Mouse (Mus musculus): ENCODE results near the gene Zbtb8a. TPM values are rescaled to one million over a fixed set of nuclear protein-coding genes. Genes with fewer than 3 reads are reported as not detected.

The Zbtb8a gene
- polyA plus RNA-seq, 1 experiment from 2014 or later: 8.3 TPM

- Histone ChIP-seq H3K36me3 (ENCODE audit: control insufficient read depth, insufficient read depth, low read length) (peaks cover 38% of the 10 kb centered on the region), H3K4me1 (replicated peaks; ENCODE audit: control insufficient read depth, insufficient read depth, low read length) (no peaks in the 10 kb centered on the region), H3K9ac (ENCODE audit: low read length) (no peak overlapping the region), H3K4me3 (ENCODE audit: low read depth, low read length) (no peak overlapping the region), H3K27me3 (ENCODE audit: control insufficient read depth, insufficient read depth, low read length) (no peaks in the 10 kb centered on the region), H3K9me3 (ENCODE audit: control insufficient read depth, low read length) (no peaks in the 10 kb centered on the region), H3K27ac (ENCODE audit: low read depth, low read length) (no peak overlapping the region), H3K4me2 (ENCODE audit: low read depth, low read length, severe bottlenecking) (no peak overlapping the region)
- ATAC-seq (replicated peaks; ENCODE audit: low FRiP score): no peak
- WGBS: 91% methylated on average over 3 of the region's 3 CpGs
- DNase-seq (ENCODE audit: low spot score): no peak
Observed at GRCm38 (mm10) chr4:129313886-129314285, 64.0 kb downstream of the Zbtb8a start.

- no peaks in the 10 kb centered on the region for H3K4me1 ChIP-seq (replicated peaks; ENCODE audit: control insufficient read depth, insufficient read depth, low read length)
- no peak overlapping the region for H3K4me3 ChIP-seq (ENCODE audit: low read depth, low read length)
- H3K36me3 ChIP-seq (ENCODE audit: control insufficient read depth, insufficient read depth, low read length): peaks cover 20% of the 10 kb centered on the region
- DNase-seq (ENCODE audit: low spot score) (no peak), ATAC-seq (replicated peaks; ENCODE audit: low FRiP score) (no peak)
- no peak overlapping the region for H3K27ac ChIP-seq (ENCODE audit: low read depth, low read length)
- no peak overlapping the region for H3K9ac ChIP-seq (ENCODE audit: low read length)
- no peaks in the 10 kb centered on the region for H3K9me3 ChIP-seq (ENCODE audit: control insufficient read depth, low read length)
- no peaks in the 10 kb centered on the region for H3K27me3 ChIP-seq (ENCODE audit: control insufficient read depth, insufficient read depth, low read length)
- WGBS: 90% methylated on average over 1 of the region's 1 CpGs
- H3K4me2 ChIP-seq (ENCODE audit: low read depth, low read length, severe bottlenecking): no peak overlapping the region
Observed at GRCm38 (mm10) chr4:129307936-129308335, 70.0 kb downstream of the Zbtb8a start.

- no peaks in the 10 kb centered on the region for H3K27me3 ChIP-seq (ENCODE audit: control insufficient read depth, insufficient read depth, low read length)
- H3K9ac ChIP-seq (ENCODE audit: low read length): no peak overlapping the region
- peaks cover 11% of the 10 kb centered on the region; the same call in 1 of the 2 replicates for H3K36me3 ChIP-seq (ENCODE audit: control insufficient read depth, insufficient read depth, low read length)
- ATAC-seq (replicated peaks; ENCODE audit: low FRiP score) (no peak), DNase-seq (ENCODE audit: low spot score) (no peak)
- no peaks in the 10 kb centered on the region for H3K4me1 ChIP-seq (replicated peaks; ENCODE audit: control insufficient read depth, insufficient read depth, low read length)
- no peak overlapping the region for H3K4me2 ChIP-seq (ENCODE audit: low read depth, low read length, severe bottlenecking)
- no peak overlapping the region for H3K27ac ChIP-seq (ENCODE audit: low read depth, low read length)
- WGBS: 84% methylated on average over 1 of the region's 1 CpGs
- no peak overlapping the region for H3K4me3 ChIP-seq (ENCODE audit: low read depth, low read length)
- H3K9me3 ChIP-seq (ENCODE audit: control insufficient read depth, low read length): no peaks in the 10 kb centered on the region
Observed at GRCm38 (mm10) chr4:129304306-129304705, 73.6 kb downstream of the Zbtb8a start.

- no peaks in the 10 kb centered on the region for H3K27me3 ChIP-seq (ENCODE audit: control insufficient read depth, insufficient read depth, low read length)
- ATAC-seq (replicated peaks; ENCODE audit: low FRiP score): no peak
Observed at GRCm38 (mm10) chr4:129303816-129304215, 74.1 kb downstream of the Zbtb8a start.

More at GRCm38 (mm10) chr4:129303816-129304215, 74.1 kb downstream of the Zbtb8a start:
- H3K27ac ChIP-seq (ENCODE audit: low read depth, low read length): no peak overlapping the region
- no peak for DNase-seq (ENCODE audit: low spot score)
- H3K4me1 ChIP-seq (replicated peaks; ENCODE audit: control insufficient read depth, insufficient read depth, low read length): no peaks in the 10 kb centered on the region; the same call in 1 of the 2 replicates
- H3K9ac ChIP-seq (ENCODE audit: low read length): no peak overlapping the region
- H3K9me3 ChIP-seq (ENCODE audit: control insufficient read depth, low read length): no peaks in the 10 kb centered on the region
- no peak overlapping the region for H3K4me2 ChIP-seq (ENCODE audit: low read depth, low read length, severe bottlenecking)
- H3K4me3 ChIP-seq (ENCODE audit: low read depth, low read length): no peak overlapping the region
- peaks cover 11% of the 10 kb centered on the region; the same call in 1 of the 2 replicates for H3K36me3 ChIP-seq (ENCODE audit: control insufficient read depth, insufficient read depth, low read length)
- WGBS: 87% methylated on average over 9 of the region's 9 CpGs

Other genes starting within 250 kb of the Zbtb8a start
- gene Fndc5, start 241.1 kb downstream of the Zbtb8a start, polyA plus RNA-seq (2014; fragmentation: Nextera tagmentation; extraction: Ambion mirVana): 0.63 and 1.4 TPM in 2 replicates
- 25.4 and 30.7 TPM in 2 replicates for gene S100pbp, start 188.4 kb downstream of the Zbtb8a start, polyA plus RNA-seq (2014; fragmentation: Nextera tagmentation; extraction: Ambion mirVana)
- 113 and 118 TPM in 2 replicates for gene Yars, start 188.4 kb downstream of the Zbtb8a start, polyA plus RNA-seq (2014; fragmentation: Nextera tagmentation; extraction: Ambion mirVana)
- 4.7 and 4.8 TPM in 2 replicates for gene C77080, start 116.7 kb downstream of the Zbtb8a start, polyA plus RNA-seq (2014; fragmentation: Nextera tagmentation; extraction: Ambion mirVana)
- gene Sync, start 90.5 kb downstream of the Zbtb8a start, polyA plus RNA-seq (2014; fragmentation: Nextera tagmentation; extraction: Ambion mirVana): 0.37 and 0.57 TPM in 2 replicates
- 508 and 555 TPM in 2 replicates for gene Rbbp4, start 42.7 kb downstream of the Zbtb8a start, polyA plus RNA-seq (2014; fragmentation: Nextera tagmentation; extraction: Ambion mirVana)
- 44.9 and 46.2 TPM in 2 replicates for gene Zbtb8os, start 42.4 kb downstream of the Zbtb8a start, polyA plus RNA-seq (2014; fragmentation: Nextera tagmentation; extraction: Ambion mirVana)
- gene Zbtb8b, start 62.7 kb upstream of the Zbtb8a start, polyA plus RNA-seq (2014; fragmentation: Nextera tagmentation; extraction: Ambion mirVana): 1.6 and 1.8 TPM in 2 replicates
- gene Bsdc1, start 83.5 kb upstream of the Zbtb8a start, polyA plus RNA-seq (2014; fragmentation: Nextera tagmentation; extraction: Ambion mirVana): 24.9 and 25.3 TPM in 2 replicates
- not detected in 2 replicates for gene Tssk3, start 112.9 kb upstream of the Zbtb8a start, polyA plus RNA-seq (2014; fragmentation: Nextera tagmentation; extraction: Ambion mirVana)
- not detected in 2 replicates for gene Fam229a, start 113.1 kb upstream of the Zbtb8a start, polyA plus RNA-seq (2014; fragmentation: Nextera tagmentation; extraction: Ambion mirVana)
- 1,728 and 1,922 TPM in 2 replicates for gene Marcksl1, start 135.5 kb upstream of the Zbtb8a start, polyA plus RNA-seq (2014; fragmentation: Nextera tagmentation; extraction: Ambion mirVana)
- 262 and 282 TPM in 2 replicates for gene Hdac1, start 164.6 kb upstream of the Zbtb8a start, polyA plus RNA-seq (2014; fragmentation: Nextera tagmentation; extraction: Ambion mirVana)
- gene Lck, start 195.5 kb upstream of the Zbtb8a start, polyA plus RNA-seq (2014; fragmentation: Nextera tagmentation; extraction: Ambion mirVana): 11.5 and 13.8 TPM in 2 replicates
- 0.71 and 1.1 TPM in 2 replicates for gene Fam167b, start 200.4 kb upstream of the Zbtb8a start, polyA plus RNA-seq (2014; fragmentation: Nextera tagmentation; extraction: Ambion mirVana)
- gene Eif3i, start 222.5 kb upstream of the Zbtb8a start, polyA plus RNA-seq (2014; fragmentation: Nextera tagmentation; extraction: Ambion mirVana): 251 and 272 TPM in 2 replicates
- gene Tmem234, start 222.6 kb upstream of the Zbtb8a start, polyA plus RNA-seq (2014; fragmentation: Nextera tagmentation; extraction: Ambion mirVana): 188 and 192 TPM in 2 replicates
- 2.5 and 2.6 TPM in 2 replicates for gene Dcdc2b, start 236.1 kb upstream of the Zbtb8a start, polyA plus RNA-seq (2014; fragmentation: Nextera tagmentation; extraction: Ambion mirVana)
- gene Iqcc, start 241.0 kb upstream of the Zbtb8a start, polyA plus RNA-seq (2014; fragmentation: Nextera tagmentation; extraction: Ambion mirVana): 25.4 and 27.2 TPM in 2 replicates
- 57.6 and 66.1 TPM in 2 replicates for gene Ccdc28b, start 245.8 kb upstream of the Zbtb8a start, polyA plus RNA-seq (2014; fragmentation: Nextera tagmentation; extraction: Ambion mirVana)